Mouse (Mus musculus) hindbrain, embryonic 12.5 days (tissue): ENCODE measurements around the gene Gipc2. TPM values are rescaled to one million over a fixed set of nuclear protein-coding genes. Genes with fewer than 3 reads are reported as not detected.

Experiments used
- ATAC-seq: fragments of 200-750 bp; cut with Nextera tagmentation; 2 replicates; pipeline ENCODE4 v1.8.0; 2017; ENCODE audit warnings: moderate TSS enrichment; ENCODE audit not compliant: low FRiP score
- H3K27ac ChIP-seq: fragments of 300-500 bp; sonication (generic); 2 replicates; pipeline ENCODE4 v1.5.1; 2016; ENCODE audit warnings: mild to moderate bottlenecking
- H3K27me3 ChIP-seq: fragments of 300-500 bp; sonication (generic); 2 replicates; pipeline ENCODE4 v1.6.1; 2016; ENCODE audit warnings: mild to moderate bottlenecking
- H3K36me3 ChIP-seq: fragments of 300-500 bp; sonication (generic); 2 replicates; pipeline ENCODE4 v1.6.1; 2016; ENCODE audit warnings: mild to moderate bottlenecking
- H3K4me1 ChIP-seq: fragments of 300-500 bp; sonication (generic); 2 replicates; pipeline ENCODE4 v1.6.1; 2016
- H3K4me2 ChIP-seq: fragments of 300-500 bp; sonication (generic); replicated peaks from 2 replicates; pipeline ENCODE4 v1.6.1; 2016; ENCODE audit warnings: mild to moderate bottlenecking
- H3K4me3 ChIP-seq: fragments of 300-500 bp; sonication (generic); 2 replicates; pipeline ENCODE4 v1.5.1; 2016; ENCODE audit warnings: mild to moderate bottlenecking
- H3K9ac ChIP-seq: fragments of 300-500 bp; sonication (generic); 2 replicates; pipeline ENCODE4 v1.6.1; 2016; ENCODE audit warnings: mild to moderate bottlenecking, moderate library complexity
- H3K9me3 ChIP-seq: fragments of 300-500 bp; sonication (generic); replicated peaks from 2 replicates; pipeline ENCODE4 v1.6.1; 2016; ENCODE audit warnings: mild to moderate bottlenecking
- whole genome bisulfite sequencing: fragments of 180-500 bp; shearing (Covaris S2); methylation state at CpG from one replicate; pipeline ENCODE4 v1.1.7; 2016; 5-methylcytosine and 5-hydroxymethylcytosine counted together
- polyA plus RNA-seq: library from polyadenylated mRNA; unstranded; fragments of >200 nt; fragmentation: Nextera tagmentation; extraction: Ambion mirVana; gene quantifications from 2 replicates; pipeline ENCODE4 v1.2.1, GENCODE M21; 2016

Gipc2 gene
- 2.6 and 3.3 TPM in 2 replicates for polyA plus RNA-seq

DNA sequence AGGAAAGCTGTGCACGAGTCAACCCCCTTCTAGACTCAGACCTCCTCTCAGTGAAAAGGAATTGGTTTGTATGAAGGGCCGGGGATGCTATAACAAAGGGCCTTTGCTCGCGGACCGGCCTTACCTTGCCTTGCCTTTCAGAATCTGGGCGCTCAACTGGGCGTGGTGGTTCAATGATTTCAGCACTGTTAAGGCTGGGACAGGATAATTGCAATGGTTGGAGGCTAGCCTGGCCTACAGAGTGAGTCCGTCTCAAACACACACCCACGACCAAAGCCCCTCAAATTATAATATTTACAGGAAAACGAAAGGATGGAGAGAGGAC lies at the start of gene Gipc2:
Gene Gipc2 (minus strand): TSS at position 132 of the 325 bp plus-strand sequence.
- ATAC-seq, result peak; percentile 57; the same call in 1 of the 2 replicates

GRCm38 (mm10) chr3:152213416-152213815 lies 47.4 kb upstream of the Gipc2 start:
- Histone ChIP-seq H3K4me2 (peak overlapping the region; percentile 95), H3K36me3 (peaks cover 30% of the 10 kb centered on the region), H3K4me1 (peaks cover 26% of the 10 kb centered on the region), H3K27me3 (no peaks in the 10 kb centered on the region), H3K27ac (no peak overlapping the region), H3K4me3 (peak overlapping the region; percentile 98; the same call in 1 of the 2 replicates), H3K9me3 (no peaks in the 10 kb centered on the region), H3K9ac (no peak overlapping the region)
- ATAC-seq, result no peak
- 72% methylated on average over 3 of the region's 3 CpGs for WGBS

More for the DNA sequence above, at the start of gene Gipc2:
- Histone ChIP-seq H3K4me1 (peaks cover 17% of the 10 kb centered on the region), H3K36me3 (no peaks in the 10 kb centered on the region), H3K9ac (peak within 1 kb of the TSS; percentile 64), H3K9me3 (no peaks in the 10 kb centered on the region), H3K4me2 (peak within 1 kb of the TSS; percentile 91), H3K27ac (peak within 1 kb of the TSS; percentile 49), H3K4me3 (peak within 1 kb of the TSS; percentile 41), H3K27me3 (peaks cover 19% of the 10 kb centered on the region)
- WGBS, result 5% methylated on average over 10 of the region's 10 CpGs

- Histone ChIP-seq H3K9me3 (no peaks in the 10 kb centered on the region), H3K36me3 (peaks cover 14% of the 10 kb centered on the region), H3K4me3 (peak overlapping the region; percentile 98), H3K9ac (peak overlapping the region; percentile 100), H3K4me2 (peak overlapping the region; percentile 95), H3K27ac (0 out of 2 replicates have a peak overlapping the region, but pooled peaks have one; percentile 3), H3K4me1 (peaks cover 27% of the 10 kb centered on the region), H3K27me3 (no peaks in the 10 kb centered on the region)
- no peak for ATAC-seq
- 45% methylated on average over 7 of the region's 7 CpGs for WGBS
Observed at GRCm38 (mm10) chr3:152211731-152212279, 45.8 kb upstream of the Gipc2 start.

GRCm38 (mm10) chr3:152210728-152211391 lies 44.8 kb upstream of the Gipc2 start:
- H3K9ac ChIP-seq, result peak overlapping the region; percentile 100
- no peaks in the 10 kb centered on the region for H3K9me3 ChIP-seq
- peak; percentile 79 for ATAC-seq
- peak overlapping the region; percentile 100 for H3K27ac ChIP-seq
- peaks cover 27% of the 10 kb centered on the region for H3K4me1 ChIP-seq
- WGBS, result under 1% methylated on average over 52 of the region's 68 CpGs
- peaks cover 4% of the 10 kb centered on the region; the same call in 1 of the 2 replicates for H3K36me3 ChIP-seq
- H3K4me3 ChIP-seq, result peak overlapping the region; percentile 98
- no peaks in the 10 kb centered on the region for H3K27me3 ChIP-seq
- peak overlapping the region; percentile 95 for H3K4me2 ChIP-seq

DNA sequence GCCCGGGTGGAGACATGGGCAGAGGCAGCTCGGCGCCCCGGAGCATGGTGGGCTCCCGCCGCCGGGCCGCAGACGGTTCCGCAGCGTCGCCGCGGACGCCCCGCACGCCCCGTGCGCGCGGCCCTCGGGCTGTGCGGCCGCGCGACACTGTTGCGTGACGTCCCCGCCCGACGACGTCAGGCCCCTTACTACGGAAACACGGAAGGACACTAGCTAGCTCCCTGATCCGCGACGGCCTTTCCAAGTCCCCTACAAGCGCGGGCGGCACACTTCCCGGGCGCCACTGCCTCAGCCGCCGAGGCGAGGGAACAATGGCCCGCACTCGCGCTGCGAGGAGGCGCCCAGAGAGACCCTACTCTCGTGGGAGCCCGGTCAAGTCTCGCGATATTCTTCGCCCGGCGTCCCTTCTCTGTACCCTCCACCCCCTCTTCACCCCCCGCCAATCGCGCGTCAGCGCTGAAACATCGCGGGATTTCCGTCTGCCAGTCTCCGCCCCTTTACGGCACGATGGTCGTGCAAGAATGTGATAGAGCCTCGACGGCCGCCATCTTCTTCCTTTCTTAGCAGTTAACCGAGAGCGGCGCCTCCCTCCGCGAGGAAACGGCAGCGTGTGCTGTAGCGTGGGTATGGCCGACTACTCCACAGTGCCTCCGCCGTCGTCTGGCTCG lies 44.1 kb upstream of the Gipc2 start, which contains the start of the genes Dnajb4 and Fubp1:
Gene Dnajb4 (minus strand): TSS at position 336 of the 668 bp plus-strand sequence.
Gene Fubp1 (plus strand): TSS at position 456 of the 668 bp plus-strand sequence.
- H3K36me3 ChIP-seq, result no peaks in the 10 kb centered on the region
- H3K4me2 ChIP-seq, result peak within 1 kb of the TSS; percentile 95
- no peaks in the 10 kb centered on the region for H3K9me3 ChIP-seq
- under 1% methylated on average over 85 of the region's 85 CpGs for WGBS
- no peaks in the 10 kb centered on the region for H3K27me3 ChIP-seq
- ATAC-seq, result peak; percentile 97
- H3K27ac ChIP-seq, result peak within 1 kb of the TSS; percentile 100
- H3K4me1 ChIP-seq, result peaks cover 27% of the 10 kb centered on the region
- peak within 1 kb of the TSS; percentile 100 for H3K9ac ChIP-seq
- peak within 1 kb of the TSS; percentile 98 for H3K4me3 ChIP-seq

DNA sequence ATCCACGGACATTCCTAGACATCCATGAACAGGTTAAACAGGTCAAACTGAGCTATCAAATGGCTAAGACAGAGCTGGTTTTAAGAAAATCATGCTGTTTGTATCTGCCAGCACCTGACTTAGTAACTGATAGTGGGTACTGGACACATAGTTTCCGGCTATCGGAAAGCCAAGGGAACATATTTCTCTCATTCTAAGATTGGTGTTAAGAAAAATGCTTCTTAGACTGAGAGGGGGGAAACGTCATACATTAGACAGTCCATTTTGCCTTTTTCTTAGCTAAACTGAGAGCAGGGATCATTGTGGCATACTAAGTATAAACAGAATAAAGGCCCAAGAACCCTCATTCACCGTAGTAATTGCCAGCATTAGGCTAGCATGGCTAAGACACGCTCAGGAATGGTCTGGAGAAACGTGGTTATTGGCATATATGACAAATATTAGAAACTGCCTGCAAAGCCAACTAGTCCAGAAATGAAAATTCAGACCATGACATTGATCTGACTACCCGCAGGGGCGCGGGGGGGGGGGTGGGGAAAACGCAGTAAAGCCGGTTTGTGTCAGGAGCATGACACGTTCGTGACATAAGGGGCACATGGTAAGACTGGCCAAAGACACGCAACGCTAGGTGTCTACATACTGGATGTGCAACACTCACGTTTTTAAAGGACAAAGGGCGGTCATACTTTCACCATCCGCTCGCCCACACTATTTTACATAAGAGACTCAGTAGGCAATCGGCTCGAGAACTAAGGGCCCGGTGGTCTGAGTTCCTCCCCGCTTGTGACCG lies 43.3 kb upstream of the Gipc2 start:
- no peaks in the 10 kb centered on the region for H3K36me3 ChIP-seq
- H3K4me1 ChIP-seq, result peaks cover 27% of the 10 kb centered on the region
- ATAC-seq, result peak; percentile 53
- H3K27me3 ChIP-seq, result no peaks in the 10 kb centered on the region
- WGBS, result 7% methylated on average over 24 of the region's 25 CpGs
- H3K4me3 ChIP-seq, result peak overlapping the region; percentile 98
- H3K4me2 ChIP-seq, result peak overlapping the region; percentile 72
- H3K27ac ChIP-seq, result peak overlapping the region; percentile 100
- peak overlapping the region; percentile 100 for H3K9ac ChIP-seq
- H3K9me3 ChIP-seq, result no peaks in the 10 kb centered on the region

DNA sequence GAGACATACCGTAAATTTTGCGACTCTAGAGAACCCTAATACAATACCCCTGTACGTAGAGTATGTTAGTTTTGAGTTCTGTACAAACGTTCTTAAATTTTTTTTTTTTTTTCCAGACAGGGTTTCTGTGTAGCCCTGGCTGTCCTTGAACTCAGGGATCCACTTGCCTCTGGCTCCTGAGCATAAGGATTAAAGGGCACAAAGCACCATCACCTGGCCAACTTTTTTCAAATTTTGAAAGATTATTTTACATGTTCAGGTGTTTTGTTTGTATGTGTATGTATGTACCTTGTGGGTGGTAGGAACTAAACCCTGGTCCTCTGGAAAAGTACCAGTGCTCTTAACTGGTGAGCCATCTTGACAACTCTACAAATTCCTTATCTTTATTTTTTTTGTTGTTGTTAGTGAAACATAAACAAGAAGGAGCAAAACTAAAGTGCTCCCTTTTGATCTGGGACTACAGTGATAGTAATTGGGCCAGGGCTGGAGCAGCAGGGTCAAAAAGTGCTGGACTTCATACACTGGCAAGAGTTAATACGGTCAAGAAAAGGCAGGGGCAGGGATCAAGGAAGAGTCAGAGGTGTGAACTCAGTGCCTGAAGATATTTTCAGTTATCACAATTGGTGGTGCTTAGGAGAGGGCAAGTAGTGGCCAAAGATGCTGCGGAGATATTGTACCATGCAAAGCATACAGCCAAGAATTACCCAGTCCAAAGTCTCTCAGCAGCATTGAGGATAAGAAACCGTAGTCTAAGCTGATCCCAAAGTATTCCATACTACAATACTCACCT lies 42.3 kb upstream of the Gipc2 start:
- Histone ChIP-seq H3K4me1 (peaks cover 25% of the 10 kb centered on the region), H3K27me3 (no peaks in the 10 kb centered on the region), H3K27ac (no peak overlapping the region), H3K4me3 (no peak overlapping the region), H3K9ac (no peak overlapping the region), H3K4me2 (peak overlapping the region; percentile 72), H3K36me3 (no peaks in the 10 kb centered on the region), H3K9me3 (no peaks in the 10 kb centered on the region)
- 95% methylated on average over 7 of the region's 7 CpGs for WGBS
- ATAC-seq, result no peak

GRCm38 (mm10) chr3:152207156-152207555 lies 41.1 kb upstream of the Gipc2 start:
- Histone ChIP-seq H3K36me3 (no peaks in the 10 kb centered on the region), H3K27ac (no peak overlapping the region), H3K4me1 (peaks cover 14% of the 10 kb centered on the region), H3K9me3 (no peaks in the 10 kb centered on the region), H3K27me3 (no peaks in the 10 kb centered on the region), H3K4me3 (no peak overlapping the region), H3K4me2 (no peak overlapping the region), H3K9ac (no peak overlapping the region)
- no peak for ATAC-seq
- WGBS, result 98% methylated on average over 4 of the region's 4 CpGs

DNA sequence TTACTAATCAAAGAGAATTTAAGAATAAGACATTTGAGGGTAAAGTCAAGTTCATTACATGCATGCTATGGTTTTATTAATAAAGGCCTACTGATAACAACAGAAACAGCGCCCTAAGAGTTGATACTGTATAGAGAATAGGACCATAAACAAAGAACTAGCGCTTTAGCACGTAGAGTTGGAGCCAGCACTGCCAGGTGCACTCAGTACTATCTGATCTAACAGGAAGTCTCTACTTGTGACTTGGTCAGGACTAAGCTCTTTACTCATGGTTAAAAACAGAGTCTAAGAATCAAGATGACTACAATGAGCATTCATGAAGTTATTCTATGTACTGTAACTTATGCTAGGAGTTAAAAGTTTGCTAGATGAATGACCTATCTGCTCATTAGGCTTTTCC lies 38.5 kb upstream of the Gipc2 start:
- Histone ChIP-seq H3K27me3 (no peaks in the 10 kb centered on the region), H3K9me3 (no peaks in the 10 kb centered on the region), H3K4me3 (no peak overlapping the region), H3K9ac (no peak overlapping the region), H3K27ac (no peak overlapping the region), H3K4me2 (no peak overlapping the region), H3K36me3 (no peaks in the 10 kb centered on the region), H3K4me1 (peaks cover 8% of the 10 kb centered on the region)
- WGBS, result 86% methylated on average over 3 of the region's 3 CpGs
- ATAC-seq, result no peak

- no peak for ATAC-seq
- no peak overlapping the region for H3K4me2 ChIP-seq
- WGBS, result 58% methylated on average over 3 of the region's 3 CpGs
Observed at GRCm38 (mm10) chr3:152203996-152204395, 38.0 kb upstream of the Gipc2 start.

DNA sequence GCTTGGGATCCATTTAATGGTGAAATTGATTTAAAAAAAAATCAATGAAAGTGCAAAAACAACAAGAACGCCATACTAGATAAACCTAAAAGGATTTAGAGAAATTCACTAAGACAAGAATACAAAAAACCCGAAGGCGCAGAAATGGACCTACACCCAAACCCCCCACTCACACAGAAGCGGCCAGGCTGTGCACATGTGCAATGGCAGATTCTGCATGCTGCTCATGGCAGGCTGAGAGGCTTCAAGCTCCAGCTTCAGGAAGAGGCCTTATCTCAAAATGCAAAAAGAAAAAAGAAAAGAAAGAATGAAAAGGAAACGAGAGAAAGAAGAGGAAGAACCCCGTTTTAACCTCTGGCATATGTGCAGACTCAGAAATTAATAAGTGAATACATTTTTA lies 37.4 kb upstream of the Gipc2 start:
- peaks cover 1% of the 10 kb centered on the region for H3K4me1 ChIP-seq
- whole genome bisulfite sequencing, result 86% methylated on average over 6 of the region's 6 CpGs
- H3K4me3 ChIP-seq, result no peak overlapping the region
- ATAC-seq, result no peak
- no peak overlapping the region for H3K4me2 ChIP-seq
- no peak overlapping the region for H3K9ac ChIP-seq
- no peak overlapping the region for H3K27ac ChIP-seq
- H3K36me3 ChIP-seq, result no peaks in the 10 kb centered on the region
- no peaks in the 10 kb centered on the region for H3K27me3 ChIP-seq
- H3K9me3 ChIP-seq, result no peaks in the 10 kb centered on the region

More at GRCm38 (mm10) chr3:152203996-152204395, 38.0 kb upstream of the Gipc2 start:
- Histone ChIP-seq H3K9me3 (no peaks in the 10 kb centered on the region), H3K4me1 (peaks cover 5% of the 10 kb centered on the region), H3K27me3 (no peaks in the 10 kb centered on the region), H3K9ac (no peak overlapping the region), H3K4me3 (no peak overlapping the region), H3K36me3 (no peaks in the 10 kb centered on the region), H3K27ac (no peak overlapping the region)
